Mouse (Mus musculus) layer of hippocampus, adult 6 months (tissue): ENCODE measurements around the gene Zzef1. TPM values are rescaled to one million over a fixed set of nuclear protein-coding genes. Genes with fewer than 3 reads are reported as not detected.

Experiments used
- long read RNA-seq, 2 experiments: library from polyadenylated mRNA; unstranded; transcript quantifications; one replicate each; pipeline ENCODE4 v2.0.0; 2019 to 2020
- microRNA-seq: library from miRNA; unstranded; fragments of <30 nt; microRNA quantifications from one replicate; pipeline ENCODE4 v1.2.0, GENCODE M21; 2020
- polyA plus RNA-seq: library from polyadenylated mRNA; unstranded; fragments of <200 nt; fragmentation: Nextera tagmentation; gene quantifications from 2 replicates; pipeline ENCODE4 v1.2.3, GENCODE M21; 2021

Gene Zzef1
- polyA plus RNA-seq: 5.8 and 5.9 TPM in 2 replicates
- long read RNA-seq, experiment 1, full-length matches to known transcripts: 1 of 20 reads
- long read RNA-seq, experiment 1, partial matches to known transcripts: 17 of 20 reads
- long read RNA-seq, experiment 1, other reads (novel, unspliced or antisense): 2 of 20 reads
- long read RNA-seq, experiment 2, full-length matches to known transcripts: 1 of 35 reads
- long read RNA-seq, experiment 2, partial matches to known transcripts: 28 of 35 reads
- long read RNA-seq, experiment 2, other reads (novel, unspliced or antisense): 6 of 35 reads

GRCm38 (mm10) chr11:72795455-72796295 lies at the start of gene Zzef1, which contains the start of gene Cyb5d2:
TSS of gene Zzef1 (plus strand) at chr11:72796226.
TSS of gene Cyb5d2 (minus strand) at chr11:72796142.

GRCm38 (mm10) chr11:72961072-72961980 lies 165.3 kb downstream of the Zzef1 start, which contains the start of gene Atp2a3:
TSS of gene Atp2a3 (plus strand) at chr11:72961169.

Small RNA genes lying within 50 kb of the gene (microRNA-seq; reads per million reads assigned to microRNA genes)
- gene Gm44467: not detected

Other genes with a start within 250 kb of the Zzef1 start
- 0.24 and 0.30 TPM in 2 replicates for gene Spns3, start 245.7 kb upstream of the Zzef1 start, polyA plus RNA-seq
- gene Ube2g1, start 188.9 kb upstream of the Zzef1 start, polyA plus RNA-seq: 17.5 and 18.2 TPM in 2 replicates
- 11.3 and 11.8 TPM in 2 replicates for gene Ankfy1, start 106.2 kb upstream of the Zzef1 start, polyA plus RNA-seq
- 20.1 and 22.5 TPM in 2 replicates for gene Cyb5d2, start 84 bp upstream of the Zzef1 start, polyA plus RNA-seq
- gene Atp2a3, start 164.9 kb downstream of the Zzef1 start, polyA plus RNA-seq: 1.9 and 2.2 TPM in 2 replicates
- gene P2rx1, start 202.9 kb downstream of the Zzef1 start, polyA plus RNA-seq: 0.21 and 0.43 TPM in 2 replicates
- gene Camkk1, start 222.8 kb downstream of the Zzef1 start, polyA plus RNA-seq: 87.2 and 98.0 TPM in 2 replicates